Mouse (Mus musculus) gastrocnemius, postnatal 25 days (tissue): ENCODE measurements around the gene Rsph1. TPM values are rescaled to one million over a fixed set of nuclear protein-coding genes. Genes with fewer than 3 reads are reported as not detected.

Source experiments
- DNase-seq: peaks from one replicate; pipeline ENCODE4 v3.0.0; 2022
- total RNA-seq, 2 experiments: library from RNA; stranded (reverse); gene quantifications; 1 replicate in 1 of 2; 2 replicates in 1 of 2; pipeline ENCODE4 v1.2.3; 2021

The Rsph1 gene
- total RNA-seq, 2 experiments from 2014 or later: 8.0 to 10.2 TPM

GRCm38 (mm10) chr17:31304895-31305775 lies 28.0 kb upstream of the Rsph1 start:
- peak; percentile 75 for DNase-seq

GRCm38 (mm10) chr17:31303401-31303800 lies 26.2 kb upstream of the Rsph1 start:
- no peak for DNase-seq

DNA sequence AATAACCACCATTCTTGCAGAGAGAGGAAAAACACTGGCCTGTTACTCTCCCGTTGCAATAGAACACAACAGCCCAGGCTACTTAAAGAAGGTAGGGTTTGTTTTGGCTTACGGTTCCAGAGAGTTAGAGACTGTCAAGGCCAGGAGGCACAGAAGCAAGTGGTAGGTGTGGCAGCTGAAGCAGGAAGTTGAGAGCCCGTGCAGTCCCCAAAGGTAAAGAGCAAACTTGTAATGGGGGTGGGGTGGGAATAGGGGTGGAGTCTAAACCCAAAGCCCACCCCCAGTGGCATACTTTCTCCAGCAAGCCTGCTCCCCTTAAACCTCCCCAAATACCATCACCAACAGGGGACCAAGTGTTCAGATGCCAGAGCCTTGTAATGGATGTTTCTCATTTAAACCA lies 23.6 kb upstream of the Rsph1 start:
- DNase-seq: no peak

- no peak for DNase-seq
Observed at GRCm38 (mm10) chr17:31299981-31300380, 22.8 kb upstream of the Rsph1 start.

- DNase-seq: no peak
Observed at GRCm38 (mm10) chr17:31298419-31299209, 21.4 kb upstream of the Rsph1 start.

GRCm38 (mm10) chr17:31297521-31297939 lies 20.3 kb upstream of the Rsph1 start:
- DNase-seq: no peak

GRCm38 (mm10) chr17:31295892-31296781 lies 19.0 kb upstream of the Rsph1 start:
- DNase-seq: peak; percentile 77

- no peak for DNase-seq
Observed at GRCm38 (mm10) chr17:31295215-31295891, 18.2 kb upstream of the Rsph1 start.

GRCm38 (mm10) chr17:31294363-31295214 lies 17.4 kb upstream of the Rsph1 start:
- DNase-seq: no peak

- no peak for DNase-seq
Observed at GRCm38 (mm10) chr17:31290859-31291258, 13.7 kb upstream of the Rsph1 start.

GRCm38 (mm10) chr17:31290311-31290710 lies 13.1 kb upstream of the Rsph1 start:
- DNase-seq: no peak

DNA sequence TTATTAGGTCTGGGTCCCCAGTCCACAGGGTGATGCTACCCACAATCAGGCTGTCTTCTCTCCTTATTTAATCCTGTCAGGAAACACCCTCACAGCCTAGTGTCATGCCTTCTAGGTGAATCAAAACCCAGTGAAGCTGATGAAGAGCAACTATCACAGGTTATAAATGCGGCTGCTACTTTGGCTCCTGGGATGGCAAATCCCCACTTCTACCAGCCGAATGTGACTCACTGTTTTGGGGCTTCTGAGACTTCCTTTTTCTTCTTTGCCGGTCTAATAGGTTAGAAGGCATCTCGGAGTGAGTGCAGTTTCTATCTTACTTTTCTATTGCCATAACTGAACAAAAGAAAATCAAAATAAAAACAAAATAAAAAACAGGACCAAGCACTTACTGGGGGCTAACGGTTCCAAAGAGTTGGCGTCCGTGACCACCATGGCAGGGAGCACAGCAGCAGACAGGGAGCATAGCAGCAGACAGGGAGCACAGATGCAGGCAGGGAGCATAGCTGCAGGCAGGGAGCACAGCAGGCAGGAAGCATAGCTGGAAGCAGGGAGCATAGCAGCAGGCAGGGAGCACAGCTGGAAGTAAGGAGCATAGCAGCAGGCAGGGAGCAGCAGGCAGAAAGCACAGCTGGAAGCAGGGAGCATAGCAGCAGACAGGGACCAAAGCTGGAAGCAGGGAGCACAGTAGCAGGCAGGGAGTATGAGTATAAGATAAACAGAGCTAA lies 12.0 kb upstream of the Rsph1 start:
- no peak for DNase-seq

GRCm38 (mm10) chr17:31287216-31287615 lies 10.0 kb upstream of the Rsph1 start:
- DNase-seq: no peak

- DNase-seq: no peak
Observed at GRCm38 (mm10) chr17:31286492-31286891, 9.3 kb upstream of the Rsph1 start, which contains the start of gene Slc37a1. Slc37a1 (plus strand) TSS chr17:31286792.

GRCm38 (mm10) chr17:31285867-31286266 lies 8.7 kb upstream of the Rsph1 start:
- DNase-seq: no peak

DNA sequence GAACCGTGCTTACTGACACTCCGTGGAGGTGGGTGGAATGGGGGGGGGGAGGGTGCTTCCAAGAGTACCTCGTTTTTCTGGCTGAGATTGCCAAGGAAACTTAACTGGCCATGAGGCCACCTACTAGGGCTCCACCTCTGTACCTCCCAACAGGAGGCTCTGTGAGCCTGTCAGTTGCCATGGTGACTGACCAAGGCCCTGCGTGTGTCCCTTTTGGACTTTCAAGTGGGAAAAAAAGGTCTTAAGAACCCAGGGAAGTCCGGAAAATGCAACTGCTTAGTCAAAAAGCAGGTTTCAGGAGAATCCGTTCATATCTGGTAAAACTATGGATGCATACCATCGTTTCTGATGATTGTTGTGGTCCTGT lies 5.5 kb upstream of the Rsph1 start:
- no peak for DNase-seq

DNA sequence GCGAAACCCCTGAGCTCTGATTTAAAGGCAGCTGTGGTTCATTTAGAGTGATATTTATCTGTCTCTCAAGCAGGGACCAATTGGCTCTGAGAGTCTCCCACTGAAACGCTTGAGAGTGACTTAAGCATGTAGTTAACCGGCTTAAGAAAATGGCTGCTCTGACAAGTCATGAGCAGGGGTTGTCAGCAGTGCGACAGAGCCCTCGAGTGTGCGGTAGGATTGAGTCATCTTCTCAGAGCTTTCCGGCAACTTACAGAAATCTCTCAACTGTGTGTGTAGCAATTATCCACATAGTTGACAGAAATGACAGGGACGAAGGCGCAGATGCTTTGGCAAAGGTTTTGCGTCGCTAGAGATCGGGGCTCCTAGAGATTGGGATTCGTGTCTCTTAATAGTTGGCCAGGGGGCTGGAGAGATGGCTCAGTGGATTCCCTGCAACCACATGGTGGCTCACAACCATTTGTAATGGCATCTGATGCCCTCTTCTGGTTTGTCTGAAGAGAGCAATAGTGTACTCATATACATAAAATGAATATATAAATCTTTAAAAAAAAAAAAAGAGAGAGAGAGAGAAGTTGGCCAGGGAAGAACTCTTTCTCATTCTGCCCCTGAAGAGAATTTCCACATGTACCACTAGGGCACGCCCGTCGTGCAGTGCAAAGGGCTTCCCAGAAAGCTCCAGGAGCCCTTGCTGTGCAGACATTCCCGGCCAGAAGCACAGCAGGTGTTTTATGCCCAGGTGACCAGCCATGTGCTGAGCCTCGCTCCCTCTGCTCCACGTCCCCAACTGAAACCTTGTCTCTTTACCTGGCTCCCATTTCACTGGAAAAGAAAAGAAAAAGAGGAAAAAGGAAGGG lies 4.9 kb upstream of the Rsph1 start:
- no peak for DNase-seq

DNA sequence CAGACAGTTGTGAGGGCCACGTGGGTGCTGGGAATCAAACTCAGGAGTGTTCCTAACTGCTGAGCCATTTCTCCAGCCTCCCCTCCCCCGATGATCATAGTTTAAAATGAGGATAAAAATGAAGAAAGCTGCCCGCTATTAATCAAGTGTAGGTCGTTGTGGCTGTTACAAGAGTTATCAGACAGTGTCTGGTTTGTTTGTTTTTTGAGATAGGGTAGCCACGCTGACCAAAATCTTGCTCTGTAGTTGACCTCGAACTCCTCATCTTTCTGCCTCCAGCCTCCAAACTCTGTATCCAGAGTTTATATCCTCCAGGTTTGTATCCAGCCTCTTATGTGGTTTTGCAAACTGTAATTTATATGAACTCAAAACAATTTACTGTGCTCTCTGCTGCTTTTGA lies 3.1 kb upstream of the Rsph1 start:
- no peak for DNase-seq

DNA sequence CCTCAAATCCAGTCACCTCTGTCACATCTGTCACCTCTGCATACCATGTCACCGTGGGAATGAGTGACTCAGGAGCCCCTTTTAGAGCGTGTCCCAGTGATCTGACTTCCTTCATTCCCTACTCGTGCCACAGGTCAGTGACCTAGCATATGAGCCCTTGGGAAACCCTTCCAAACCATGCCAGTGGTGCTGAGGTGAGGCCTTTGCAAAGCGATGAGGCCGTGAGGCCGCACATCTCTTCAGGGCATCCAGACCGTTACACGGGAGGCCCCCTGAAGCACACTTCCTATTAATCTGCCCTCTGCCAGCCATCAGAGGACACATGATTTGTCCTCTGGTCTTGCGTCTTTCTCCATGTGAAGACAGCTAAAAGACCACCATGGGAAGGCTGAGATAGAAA lies 2.4 kb upstream of the Rsph1 start:
- DNase-seq: no peak
